Mouse (Mus musculus): ENCODE data around the gene Il2rb.

DNA sequence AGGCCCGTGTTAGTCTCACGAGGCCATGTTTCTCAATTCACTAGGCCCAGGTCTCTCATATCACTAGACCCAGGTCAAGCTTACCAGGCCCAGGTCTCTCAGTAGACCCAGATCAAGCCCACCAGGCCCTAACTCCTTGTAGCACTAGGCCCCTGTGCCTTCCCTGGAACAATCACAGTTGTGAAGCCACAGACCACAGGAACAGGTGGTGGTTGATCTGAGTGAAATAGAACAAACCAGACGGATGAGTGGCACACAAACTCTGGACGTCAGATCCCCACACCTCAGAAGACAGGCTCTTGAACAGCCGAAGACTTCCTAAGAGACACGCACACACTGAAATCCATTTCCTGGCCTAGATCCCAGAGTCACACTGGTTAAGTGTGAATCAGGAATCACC is 15.7 kb upstream of the Il2rb start:
- no peak for TF ChIP-seq CTCF (IDR thresholded peaks at IDR 0.05; ENCODE audit: low read depth)
- no peak for TF ChIP-seq EP300 (optimal IDR thresholded peaks at IDR 0.05)

Measured in stomach, postnatal 0 days (tissue).